Mouse (Mus musculus): ENCODE results near the gene Grk4. TPM values are rescaled to one million over a fixed set of nuclear protein-coding genes. Genes with fewer than 3 reads are reported as not detected.

The Grk4 gene
- polyA plus RNA-seq, 1 experiment from 2014 or later: 3.3 TPM

DNA sequence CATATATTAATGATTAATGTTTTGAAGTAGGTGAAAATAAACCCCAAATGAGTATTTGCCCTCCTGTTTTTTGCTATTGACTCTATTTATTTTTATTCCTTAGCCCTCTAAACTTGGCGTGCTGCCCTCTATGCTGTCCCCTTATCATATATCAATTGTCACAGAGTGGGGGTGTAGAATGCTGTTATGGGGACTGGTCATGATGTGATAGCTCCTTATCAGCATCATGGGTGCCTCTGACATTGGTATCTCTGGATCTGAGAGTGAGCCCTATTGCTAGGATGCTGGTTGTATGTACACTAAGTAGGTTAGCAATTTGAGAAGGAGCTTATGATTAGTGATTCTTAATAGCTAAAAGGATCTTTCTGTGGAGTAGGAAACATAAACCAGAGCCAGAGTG lies 70.1 kb downstream of the Grk4 start:
- Histone ChIP-seq H3K36me3 (no peaks in the 10 kb centered on the region), H3K9me3 (no peaks in the 10 kb centered on the region), H3K9ac (no peak overlapping the region), H3K27ac (no peak overlapping the region), H3K4me3 (no peak overlapping the region), H3K27me3 (no peaks in the 10 kb centered on the region), H3K4me2 (no peak overlapping the region), H3K4me1 (replicated peaks) (no peaks in the 10 kb centered on the region)
- no peak for ATAC-seq (ENCODE audit: low FRiP score)
- WGBS: 73% methylated on average over 1 of the region's 1 CpGs

DNA sequence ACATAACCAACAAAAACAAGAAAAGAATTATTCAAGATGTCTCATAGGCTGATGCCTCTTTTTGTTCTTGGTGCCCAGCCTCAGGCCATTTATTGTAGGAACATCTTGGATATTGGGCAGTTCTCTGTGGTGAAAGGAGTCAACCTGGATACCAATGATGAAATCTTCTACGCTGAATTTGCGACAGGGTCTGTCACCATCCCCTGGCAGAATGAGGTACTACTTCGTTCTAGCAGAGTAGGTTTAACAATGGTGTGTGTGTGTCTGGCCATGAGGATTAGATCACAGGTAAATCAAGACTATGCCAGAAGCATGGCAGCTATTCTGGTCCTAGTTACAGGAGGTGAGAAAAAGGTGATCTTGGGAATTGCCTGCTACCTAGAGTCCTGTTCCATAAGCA lies 91.3 kb downstream of the Grk4 start:
- 65% methylated on average over 3 of the region's 3 CpGs for WGBS
- H3K9ac ChIP-seq: no peak overlapping the region
- H3K27ac ChIP-seq: no peak overlapping the region
- no peak overlapping the region for H3K4me3 ChIP-seq
- H3K4me2 ChIP-seq: no peak overlapping the region
- no peaks in the 10 kb centered on the region for H3K4me1 ChIP-seq (replicated peaks)
- ATAC-seq (ENCODE audit: low FRiP score): no peak
- H3K9me3 ChIP-seq: no peaks in the 10 kb centered on the region
- no peaks in the 10 kb centered on the region for H3K36me3 ChIP-seq
- no peaks in the 10 kb centered on the region for H3K27me3 ChIP-seq

DNA sequence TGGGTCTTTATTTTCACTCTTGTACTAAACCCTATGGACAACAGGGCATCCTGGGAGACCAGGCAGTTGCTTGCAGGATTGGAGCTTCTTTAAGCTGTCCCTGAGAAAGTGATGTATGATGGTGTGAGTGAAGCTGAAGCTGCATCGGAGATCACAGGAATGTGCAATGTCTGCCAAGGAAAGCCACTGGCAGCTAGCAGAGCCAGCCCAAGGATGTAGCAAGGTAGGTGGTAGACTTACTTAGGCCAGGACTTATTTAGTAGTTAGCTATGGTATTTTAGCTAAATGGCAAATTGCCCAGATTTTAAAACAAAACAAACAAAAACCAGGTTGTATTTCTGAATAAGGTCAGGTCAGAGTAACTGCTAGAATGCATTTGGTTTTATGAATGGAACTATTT lies 98.6 kb downstream of the Grk4 start:
- Histone ChIP-seq H3K27ac (no peak overlapping the region), H3K9me3 (no peaks in the 10 kb centered on the region), H3K36me3 (no peaks in the 10 kb centered on the region), H3K4me2 (no peak overlapping the region), H3K4me3 (no peak overlapping the region), H3K27me3 (no peaks in the 10 kb centered on the region), H3K4me1 (replicated peaks) (peaks cover 20% of the 10 kb centered on the region), H3K9ac (no peak overlapping the region)
- 78% methylated on average over 1 of the region's 1 CpGs for WGBS
- ATAC-seq (ENCODE audit: low FRiP score): no peak

DNA sequence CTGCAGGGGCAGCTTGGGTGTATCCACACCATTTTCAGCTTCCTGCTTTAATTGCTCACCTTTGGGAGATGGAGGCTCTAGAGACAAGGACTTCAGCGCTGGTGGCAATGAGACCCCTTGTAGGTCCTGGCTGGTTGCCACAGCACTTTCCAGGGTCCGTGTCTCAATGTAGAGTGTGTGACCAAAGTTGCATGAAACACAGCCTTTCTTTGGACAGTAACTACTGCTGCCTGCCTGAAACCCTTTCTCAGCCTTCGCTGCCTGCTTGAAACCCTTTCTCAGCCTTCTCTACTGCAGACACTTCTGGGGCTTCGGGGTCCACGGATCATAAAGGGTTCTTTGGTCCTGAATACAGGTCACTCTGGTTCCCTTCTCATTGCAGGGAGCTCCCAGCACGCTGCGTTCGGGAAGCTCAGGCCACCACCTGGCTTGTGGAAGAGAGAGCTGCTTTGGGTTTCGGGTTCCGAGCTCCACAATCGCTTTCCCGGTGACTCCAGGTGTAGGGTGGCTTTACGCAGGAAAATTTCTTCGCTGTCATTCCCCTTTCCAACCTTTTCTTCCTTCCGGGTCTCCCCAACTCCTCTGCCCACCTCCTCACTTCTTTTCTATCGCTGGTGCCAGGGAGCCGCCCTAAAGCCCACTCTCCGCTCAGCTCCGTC lies 100.8 kb downstream of the Grk4 start:
- Histone ChIP-seq H3K27me3 (no peaks in the 10 kb centered on the region), H3K27ac (peak overlapping the region; percentile 96), H3K9ac (peak overlapping the region; percentile 97), H3K4me3 (peak overlapping the region; percentile 99), H3K4me1 (replicated peaks) (peaks cover 25% of the 10 kb centered on the region), H3K9me3 (no peaks in the 10 kb centered on the region), H3K36me3 (no peaks in the 10 kb centered on the region), H3K4me2 (peak overlapping the region; percentile 86)
- no peak; the same call in 1 of the 2 replicates for ATAC-seq (ENCODE audit: low FRiP score)
- 1% methylated on average over 19 of the region's 19 CpGs for WGBS

DNA sequence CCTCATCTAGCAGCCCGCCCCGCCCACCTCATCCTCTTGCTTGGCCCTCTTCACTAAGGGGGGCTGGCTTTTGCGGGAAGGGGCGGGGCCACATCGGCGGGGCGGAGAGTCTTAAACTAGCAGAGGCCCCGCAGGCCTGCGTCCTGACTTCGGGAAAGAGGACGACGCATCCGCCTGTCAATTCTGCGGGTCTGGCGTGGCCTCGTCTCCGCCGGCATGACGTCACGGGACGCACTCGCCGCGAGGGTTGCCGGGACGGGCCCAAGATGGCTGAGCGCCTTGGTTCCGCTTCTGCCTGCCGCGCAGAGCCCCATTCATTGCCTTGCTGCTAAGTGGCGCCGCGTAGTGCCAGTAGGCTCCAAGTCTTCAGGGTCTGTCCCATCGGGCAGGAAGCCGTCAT lies 101.3 kb downstream of the Grk4 start, which contains the start of gene Htt:
Gene Htt (plus strand): TSS at position 232 of the 400 bp plus-strand sequence.
- Histone ChIP-seq H3K36me3 (no peaks in the 10 kb centered on the region), H3K9me3 (no peaks in the 10 kb centered on the region), H3K4me3 (peak within 1 kb of the TSS; percentile 99), H3K4me1 (replicated peaks) (peaks cover 25% of the 10 kb centered on the region), H3K27me3 (no peaks in the 10 kb centered on the region), H3K27ac (peak within 1 kb of the TSS; percentile 96), H3K9ac (peak within 1 kb of the TSS; percentile 97), H3K4me2 (peak within 1 kb of the TSS; percentile 86)
- ATAC-seq (ENCODE audit: low FRiP score): peak; percentile 99
- WGBS: under 1% methylated on average over 34 of the region's 35 CpGs

DNA sequence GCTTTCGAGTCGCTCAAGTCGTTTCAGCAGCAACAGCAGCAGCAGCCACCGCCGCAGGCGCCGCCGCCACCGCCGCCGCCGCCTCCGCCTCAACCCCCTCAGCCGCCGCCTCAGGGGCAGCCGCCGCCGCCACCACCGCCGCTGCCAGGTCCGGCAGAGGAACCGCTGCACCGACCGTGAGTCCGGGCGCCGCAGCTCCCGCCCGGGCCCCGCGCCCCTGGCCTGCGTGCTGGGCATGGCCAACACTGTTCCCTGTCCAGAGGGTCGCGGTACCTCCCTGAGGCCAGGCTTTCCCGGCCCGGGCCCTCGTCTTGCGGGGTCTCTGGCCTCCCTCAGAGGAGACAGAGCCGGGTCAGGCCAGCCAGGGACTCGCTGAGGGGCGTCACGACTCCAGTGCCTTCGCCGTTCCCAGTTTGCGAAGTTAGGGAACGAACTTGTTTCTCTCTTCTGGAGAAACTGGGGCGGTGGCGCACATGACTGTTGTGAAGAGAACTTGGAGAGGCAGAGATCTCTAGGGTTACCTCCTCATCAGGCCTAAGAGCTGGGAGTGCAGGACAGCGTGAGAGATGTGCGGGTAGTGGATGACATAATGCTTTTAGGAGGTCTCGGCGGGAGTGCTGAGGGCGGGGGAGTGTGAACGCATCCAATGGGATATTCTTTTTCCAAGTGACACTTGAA lies 101.9 kb downstream of the Grk4 start:
- peak; percentile 74 for ATAC-seq (ENCODE audit: low FRiP score)
- peaks cover 25% of the 10 kb centered on the region for H3K4me1 ChIP-seq (replicated peaks)
- H3K4me3 ChIP-seq: peak overlapping the region; percentile 99
- WGBS: under 1% methylated on average over 45 of the region's 54 CpGs
- H3K9me3 ChIP-seq: no peaks in the 10 kb centered on the region
- no peaks in the 10 kb centered on the region for H3K36me3 ChIP-seq
- H3K9ac ChIP-seq: peak overlapping the region; percentile 97
- H3K4me2 ChIP-seq: peak overlapping the region; percentile 86
- H3K27ac ChIP-seq: peak overlapping the region; percentile 96
- H3K27me3 ChIP-seq: no peaks in the 10 kb centered on the region

DNA sequence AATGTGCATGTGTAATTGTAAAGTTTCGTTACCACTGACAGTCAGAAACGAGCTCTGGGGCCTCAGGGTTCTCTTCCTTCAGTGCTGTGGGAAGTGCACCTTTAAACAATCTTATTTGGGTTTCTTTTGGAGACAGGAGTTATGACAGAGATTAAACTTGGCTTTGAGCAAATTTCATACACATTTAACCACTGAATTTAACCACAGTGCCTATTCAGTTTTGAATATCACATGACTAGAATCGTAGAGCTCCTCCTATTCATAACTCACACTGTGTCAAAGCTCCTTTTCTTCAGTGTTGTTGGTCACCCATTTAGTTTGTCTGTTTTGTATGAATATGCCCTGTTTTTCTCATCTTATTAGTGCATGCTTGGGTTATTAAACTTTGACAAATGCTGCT lies 111.6 kb downstream of the Grk4 start:
- H3K4me2 ChIP-seq: no peak overlapping the region
- H3K4me3 ChIP-seq: no peak overlapping the region
- no peaks in the 10 kb centered on the region for H3K4me1 ChIP-seq (replicated peaks)
- H3K27me3 ChIP-seq: no peaks in the 10 kb centered on the region
- H3K9ac ChIP-seq: no peak overlapping the region
- ATAC-seq (ENCODE audit: low FRiP score): no peak
- 93% methylated on average over 3 of the region's 3 CpGs for WGBS
- no peak overlapping the region for H3K27ac ChIP-seq
- H3K36me3 ChIP-seq: no peaks in the 10 kb centered on the region
- H3K9me3 ChIP-seq: no peaks in the 10 kb centered on the region

DNA sequence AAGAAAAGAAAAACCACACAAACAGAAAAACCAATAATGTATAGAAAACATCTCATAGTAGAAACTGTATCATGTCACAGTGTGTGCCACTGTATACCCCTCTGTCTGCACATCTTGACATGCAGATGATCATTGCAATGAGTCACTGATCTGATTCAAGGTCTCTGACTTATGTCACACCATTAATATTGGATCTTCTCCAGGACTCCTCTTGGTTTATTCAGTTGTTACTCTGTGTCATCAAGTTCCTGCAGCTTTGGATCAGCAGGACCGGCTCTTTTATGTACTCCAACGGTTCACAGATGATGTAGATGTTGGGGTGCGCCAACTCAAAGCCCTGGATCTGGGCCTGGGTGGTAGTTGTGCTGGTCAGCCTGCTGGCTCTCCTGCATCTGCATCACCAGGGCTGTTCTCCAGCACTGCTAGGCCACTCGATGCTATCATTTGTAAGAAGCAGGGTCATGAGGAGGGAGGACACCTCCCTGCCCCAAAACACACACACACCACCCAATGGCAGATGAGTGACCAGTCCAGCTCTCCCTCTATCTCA lies 112.6 kb downstream of the Grk4 start:
- no peak for ATAC-seq (ENCODE audit: low FRiP score)
- H3K9me3 ChIP-seq: no peaks in the 10 kb centered on the region
- H3K9ac ChIP-seq: no peak overlapping the region
- no peaks in the 10 kb centered on the region for H3K27me3 ChIP-seq
- no peak overlapping the region for H3K27ac ChIP-seq
- no peak overlapping the region for H3K4me2 ChIP-seq
- no peaks in the 10 kb centered on the region for H3K4me1 ChIP-seq (replicated peaks)
- H3K4me3 ChIP-seq: no peak overlapping the region
- WGBS: 96% methylated on average over 4 of the region's 4 CpGs
- no peaks in the 10 kb centered on the region for H3K36me3 ChIP-seq

DNA sequence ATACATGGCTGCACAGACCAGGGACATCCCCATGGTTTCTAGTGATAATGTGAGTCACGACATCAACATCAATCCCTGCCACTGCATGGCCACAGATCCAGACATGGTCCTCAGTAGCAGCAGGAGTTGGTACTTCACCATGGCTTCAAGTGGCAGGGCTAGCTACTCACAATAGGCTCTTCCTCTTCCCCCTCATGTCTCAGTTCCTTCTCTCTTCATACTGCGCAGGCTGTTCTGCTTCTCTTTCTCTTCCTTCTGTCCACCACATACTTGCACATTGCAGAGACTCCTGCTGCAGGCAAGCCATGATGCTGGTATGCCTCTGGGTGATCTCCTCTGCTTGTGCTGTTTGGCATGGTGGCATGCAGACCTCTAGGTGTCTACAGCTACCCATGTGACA lies 113.2 kb downstream of the Grk4 start:
- H3K4me2 ChIP-seq: no peak overlapping the region
- no peak overlapping the region for H3K9ac ChIP-seq
- H3K9me3 ChIP-seq: no peaks in the 10 kb centered on the region
- ATAC-seq (ENCODE audit: low FRiP score): no peak
- no peaks in the 10 kb centered on the region for H3K27me3 ChIP-seq
- no peak overlapping the region for H3K27ac ChIP-seq
- no peaks in the 10 kb centered on the region for H3K4me1 ChIP-seq (replicated peaks)
- H3K4me3 ChIP-seq: no peak overlapping the region
- H3K36me3 ChIP-seq: no peaks in the 10 kb centered on the region
- WGBS: 95% methylated on average over 2 of the region's 2 CpGs

DNA sequence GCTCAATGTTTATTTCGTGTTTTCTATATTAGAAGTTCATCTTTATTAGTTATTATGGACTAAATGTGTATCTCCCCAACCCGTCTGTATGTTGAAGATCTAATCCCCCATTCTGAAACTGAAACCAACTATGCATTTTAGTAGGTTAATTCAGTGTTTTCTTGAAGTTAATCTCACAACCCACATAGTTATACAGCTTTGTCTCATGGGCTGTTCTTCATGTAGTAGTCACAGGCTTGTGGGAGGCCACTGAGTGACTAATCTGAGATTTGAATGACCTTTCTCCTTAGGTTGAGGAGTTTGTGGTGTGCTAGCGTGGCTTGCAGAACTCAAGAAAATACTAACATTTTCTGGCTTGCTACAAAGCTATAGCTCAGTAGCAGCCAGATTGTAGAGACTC lies 124.8 kb downstream of the Grk4 start:
- no peaks in the 10 kb centered on the region for H3K27me3 ChIP-seq
- WGBS: 96% methylated on average over 3 of the region's 3 CpGs
- H3K4me2 ChIP-seq: no peak overlapping the region
- no peaks in the 10 kb centered on the region for H3K9me3 ChIP-seq
- H3K36me3 ChIP-seq: peaks cover 34% of the 10 kb centered on the region
- ATAC-seq (ENCODE audit: low FRiP score): no peak
- H3K9ac ChIP-seq: no peak overlapping the region
- no peaks in the 10 kb centered on the region for H3K4me1 ChIP-seq (replicated peaks)
- H3K27ac ChIP-seq: no peak overlapping the region
- H3K4me3 ChIP-seq: no peak overlapping the region

DNA sequence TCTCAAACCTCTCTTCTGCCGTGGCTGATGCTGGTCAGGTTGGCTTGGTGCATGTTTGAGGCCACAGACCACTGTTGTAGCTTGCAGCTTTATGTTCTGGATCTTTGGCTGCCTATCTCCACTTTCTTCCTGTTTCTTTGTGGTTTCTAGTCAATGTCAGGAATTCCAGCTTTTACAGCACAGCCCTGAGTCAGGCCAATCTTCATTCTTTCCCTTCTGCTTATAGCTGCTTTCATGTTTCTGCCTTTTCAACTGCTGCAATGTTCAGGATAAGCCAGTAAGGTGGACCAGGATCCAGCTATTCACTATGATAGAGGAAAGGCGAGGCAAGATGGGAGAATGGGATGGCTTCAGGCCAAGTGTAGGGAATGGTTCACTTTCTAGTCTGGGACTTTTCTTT lies 131.0 kb downstream of the Grk4 start:
- H3K27me3 ChIP-seq: no peaks in the 10 kb centered on the region
- H3K9ac ChIP-seq: no peak overlapping the region
- no peak overlapping the region for H3K27ac ChIP-seq
- no peaks in the 10 kb centered on the region for H3K4me1 ChIP-seq (replicated peaks)
- H3K36me3 ChIP-seq: peaks cover 61% of the 10 kb centered on the region
- H3K9me3 ChIP-seq: no peaks in the 10 kb centered on the region
- ATAC-seq (ENCODE audit: low FRiP score): no peak
- H3K4me2 ChIP-seq: no peak overlapping the region
- no peak overlapping the region for H3K4me3 ChIP-seq
- WGBS: 93% methylated on average over 2 of the region's 2 CpGs

DNA sequence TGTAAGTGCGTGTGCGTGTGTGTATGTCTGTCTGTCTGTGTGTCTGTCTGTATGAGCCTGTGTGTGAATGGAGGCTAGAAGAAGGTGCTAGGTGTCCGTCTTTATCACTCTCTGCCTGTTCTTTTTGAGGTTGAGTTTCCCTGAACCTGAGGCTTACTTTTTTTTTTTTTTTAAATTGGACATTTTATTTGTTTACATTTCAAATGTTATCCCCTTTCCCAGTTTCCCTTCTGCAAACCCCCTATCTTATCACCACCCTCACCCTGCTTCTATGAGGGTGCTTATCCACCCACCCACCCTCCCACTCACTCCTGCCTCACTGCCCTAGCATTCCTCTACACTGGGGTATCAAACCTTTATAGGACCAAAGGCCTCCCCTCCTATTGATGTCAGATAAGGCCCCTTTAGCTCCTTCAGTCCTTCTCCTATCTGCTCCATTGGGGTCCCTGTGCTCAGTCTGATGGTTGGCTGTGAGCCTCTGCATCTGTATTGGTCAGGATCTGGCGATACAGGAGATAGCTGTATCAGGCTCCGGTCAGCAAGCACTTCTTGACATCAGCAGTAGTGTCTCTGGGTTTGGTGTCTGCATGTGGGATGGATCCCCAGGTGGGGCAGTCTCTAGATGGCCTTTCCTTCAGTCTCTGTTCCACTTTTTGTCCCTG lies 140.2 kb downstream of the Grk4 start:
- no peak overlapping the region for H3K4me3 ChIP-seq
- H3K9me3 ChIP-seq: no peaks in the 10 kb centered on the region
- no peak overlapping the region for H3K4me2 ChIP-seq
- no peak overlapping the region for H3K9ac ChIP-seq
- no peaks in the 10 kb centered on the region for H3K4me1 ChIP-seq (replicated peaks)
- ATAC-seq (ENCODE audit: low FRiP score): no peak
- WGBS: 97% methylated on average over 5 of the region's 5 CpGs
- no peak overlapping the region for H3K27ac ChIP-seq
- H3K36me3 ChIP-seq: peaks cover 64% of the 10 kb centered on the region
- H3K27me3 ChIP-seq: no peaks in the 10 kb centered on the region

All from hindbrain, embryonic 13.5 days (tissue).